Mouse (Mus musculus) forebrain, embryonic 12.5 days (tissue): Measurements from ENCODE around the gene Dynlrb2. TPM values are rescaled to one million over a fixed set of nuclear protein-coding genes. Genes with fewer than 3 reads are reported as not detected.

ENCODE experiments used
- ATAC-seq: fragments of 200-750 bp; cut with Nextera tagmentation; 2 replicates; pipeline ENCODE4 v1.8.0; 2017; ENCODE audit warnings: moderate TSS enrichment; ENCODE audit not compliant: low FRiP score
- H3K27ac ChIP-seq: fragments of 300-500 bp; sonication (generic); 2 replicates; pipeline ENCODE4 v1.5.1; 2016; ENCODE audit warnings: mild to moderate bottlenecking
- H3K27me3 ChIP-seq: fragments of 300-500 bp; sonication (generic); 2 replicates; pipeline ENCODE4 v1.6.1; 2016; ENCODE audit warnings: mild to moderate bottlenecking
- H3K36me3 ChIP-seq: fragments of 300-500 bp; sonication (generic); replicated peaks from 2 replicates; pipeline ENCODE4 v1.6.1; 2016; ENCODE audit warnings: mild to moderate bottlenecking
- H3K4me1 ChIP-seq: fragments of 300-500 bp; sonication (generic); 2 replicates; pipeline ENCODE4 v1.6.1; 2016
- H3K4me2 ChIP-seq: fragments of 300-500 bp; sonication (generic); 2 replicates; pipeline ENCODE4 v1.6.1; 2016; ENCODE audit warnings: mild to moderate bottlenecking, moderate library complexity
- H3K4me3 ChIP-seq: fragments of 300-500 bp; sonication (generic); replicated peaks from 2 replicates; pipeline ENCODE4 v1.5.1; 2016; ENCODE audit warnings: mild to moderate bottlenecking
- H3K9ac ChIP-seq: fragments of 300-500 bp; sonication (generic); 2 replicates; pipeline ENCODE4 v1.6.1; 2016; ENCODE audit warnings: mild to moderate bottlenecking
- H3K9me3 ChIP-seq: fragments of 300-500 bp; sonication (generic); 2 replicates; pipeline ENCODE4 v1.6.1; 2016
- WGBS: fragments of 180-500 bp; shearing (Covaris S2); methylation state at CpG from one replicate; pipeline ENCODE4 v1.1.7; 2016; 5-methylcytosine and 5-hydroxymethylcytosine counted together
- polyA plus RNA-seq: library from polyadenylated mRNA; unstranded; fragments of >200 nt; fragmentation: Nextera tagmentation; extraction: Ambion mirVana; gene quantifications from 2 replicates; pipeline ENCODE4 v1.2.1, GENCODE M21; 2016

Gene Dynlrb2
- 4.6 and 9.8 TPM in 2 replicates for polyA plus RNA-seq

- WGBS: 7% methylated on average over 19 of the region's 19 CpGs
- Histone ChIP-seq H3K9ac (peak within 1 kb of the TSS; percentile 59), H3K36me3 (no peaks in the 10 kb centered on the region), H3K27me3 (no peaks in the 10 kb centered on the region), H3K9me3 (no peaks in the 10 kb centered on the region), H3K4me1 (peaks cover 11% of the 10 kb centered on the region), H3K4me2 (peak within 1 kb of the TSS; percentile 78), H3K27ac (no peak within 1 kb of the TSS), H3K4me3 (peak within 1 kb of the TSS; percentile 44)
- ATAC-seq: peak; percentile 92
These were observed at the start of gene Dynlrb2 for GRCm38 (mm10) chr8:116504477-116505120. Dynlrb2 (plus strand) TSS chr8:116504974.

- H3K4me1 ChIP-seq: no peaks in the 10 kb centered on the region
- 80% methylated on average over 11 of the region's 11 CpGs for WGBS
- no peaks in the 10 kb centered on the region for H3K27me3 ChIP-seq
- no peak overlapping the region for H3K9ac ChIP-seq
- no peak overlapping the region for H3K4me3 ChIP-seq
- no peak overlapping the region for H3K4me2 ChIP-seq
- no peaks in the 10 kb centered on the region for H3K9me3 ChIP-seq
- H3K27ac ChIP-seq: no peak overlapping the region
- H3K36me3 ChIP-seq: no peaks in the 10 kb centered on the region
- no peak for ATAC-seq
These were observed 46.2 kb upstream of the Dynlrb2 start for GRCm38 (mm10) chr8:116458569-116458968.

- Histone ChIP-seq H3K4me1 (no peaks in the 10 kb centered on the region), H3K4me2 (no peak overlapping the region), H3K9me3 (no peaks in the 10 kb centered on the region), H3K27ac (no peak overlapping the region), H3K27me3 (no peaks in the 10 kb centered on the region), H3K36me3 (no peaks in the 10 kb centered on the region), H3K4me3 (no peak overlapping the region), H3K9ac (no peak overlapping the region)
- no peak for ATAC-seq
- WGBS: 86% methylated on average over 4 of the region's 4 CpGs
These were observed 43.3 kb upstream of the Dynlrb2 start for GRCm38 (mm10) chr8:116461472-116461871.

- Histone ChIP-seq H3K9me3 (no peaks in the 10 kb centered on the region), H3K4me2 (no peak overlapping the region), H3K36me3 (no peaks in the 10 kb centered on the region), H3K27ac (no peak overlapping the region), H3K9ac (no peak overlapping the region), H3K4me3 (no peak overlapping the region), H3K27me3 (no peaks in the 10 kb centered on the region), H3K4me1 (no peaks in the 10 kb centered on the region)
- no peak for ATAC-seq
- WGBS: 91% methylated on average over 7 of the region's 7 CpGs
These were observed 38.2 kb upstream of the Dynlrb2 start for GRCm38 (mm10) chr8:116466586-116466985.

GRCm38 (mm10) chr8:116467027-116467426 lies 37.7 kb upstream of the Dynlrb2 start:
- no peak for ATAC-seq
- WGBS: 80% methylated on average over 1 of the region's 1 CpGs
- Histone ChIP-seq H3K4me2 (no peak overlapping the region), H3K9ac (no peak overlapping the region), H3K27me3 (no peaks in the 10 kb centered on the region), H3K9me3 (no peaks in the 10 kb centered on the region), H3K36me3 (no peaks in the 10 kb centered on the region), H3K4me1 (no peaks in the 10 kb centered on the region), H3K27ac (no peak overlapping the region), H3K4me3 (no peak overlapping the region)

GRCm38 (mm10) chr8:116477941-116478340 lies 26.8 kb upstream of the Dynlrb2 start:
- Histone ChIP-seq H3K27ac (no peak overlapping the region), H3K4me1 (no peaks in the 10 kb centered on the region), H3K4me2 (no peak overlapping the region), H3K4me3 (no peak overlapping the region), H3K27me3 (peaks cover 7% of the 10 kb centered on the region), H3K36me3 (no peaks in the 10 kb centered on the region), H3K9me3 (no peaks in the 10 kb centered on the region), H3K9ac (no peak overlapping the region)
- ATAC-seq: no peak
- WGBS: 87% methylated on average over 9 of the region's 9 CpGs

- ATAC-seq: no peak
- Histone ChIP-seq H3K9ac (no peak overlapping the region), H3K27ac (no peak overlapping the region), H3K4me2 (no peak overlapping the region), H3K9me3 (no peaks in the 10 kb centered on the region), H3K4me3 (no peak overlapping the region), H3K4me1 (peaks cover 2% of the 10 kb centered on the region), H3K27me3 (peaks cover 10% of the 10 kb centered on the region), H3K36me3 (no peaks in the 10 kb centered on the region)
These were observed 26.1 kb upstream of the Dynlrb2 start for GRCm38 (mm10) chr8:116478681-116479080.

- Histone ChIP-seq H3K9me3 (no peaks in the 10 kb centered on the region), H3K9ac (no peak overlapping the region), H3K4me1 (peaks cover 4% of the 10 kb centered on the region), H3K27ac (no peak overlapping the region), H3K27me3 (peaks cover 20% of the 10 kb centered on the region), H3K4me2 (no peak overlapping the region), H3K4me3 (no peak overlapping the region), H3K36me3 (no peaks in the 10 kb centered on the region)
- peak; percentile 36; the same call in 1 of the 2 replicates for ATAC-seq
- WGBS: 28% methylated on average over 7 of the region's 7 CpGs
These were observed 23.9 kb upstream of the Dynlrb2 start for GRCm38 (mm10) chr8:116480894-116481293.

GRCm38 (mm10) chr8:116482738-116483137 lies 22.0 kb upstream of the Dynlrb2 start:
- H3K9ac ChIP-seq: no peak overlapping the region
- peaks cover 4% of the 10 kb centered on the region for H3K4me1 ChIP-seq
- H3K27ac ChIP-seq: no peak overlapping the region
- 28% methylated on average over 3 of the region's 3 CpGs for WGBS
- H3K4me2 ChIP-seq: no peak overlapping the region
- no peak overlapping the region for H3K4me3 ChIP-seq
- peaks cover 20% of the 10 kb centered on the region for H3K27me3 ChIP-seq
- no peak for ATAC-seq
- no peaks in the 10 kb centered on the region for H3K36me3 ChIP-seq
- no peaks in the 10 kb centered on the region for H3K9me3 ChIP-seq

- peaks cover 4% of the 10 kb centered on the region for H3K4me1 ChIP-seq
- no peak overlapping the region for H3K27ac ChIP-seq
- no peak overlapping the region for H3K4me3 ChIP-seq
- WGBS: 20% methylated on average over 2 of the region's 2 CpGs
- ATAC-seq: no peak
- no peaks in the 10 kb centered on the region for H3K9me3 ChIP-seq
- peak overlapping the region; percentile 31 for H3K4me2 ChIP-seq
- H3K27me3 ChIP-seq: peaks cover 24% of the 10 kb centered on the region
- no peaks in the 10 kb centered on the region for H3K36me3 ChIP-seq
- H3K9ac ChIP-seq: no peak overlapping the region
These were observed 20.7 kb upstream of the Dynlrb2 start for GRCm38 (mm10) chr8:116484087-116484486.

GRCm38 (mm10) chr8:116488546-116488945 lies 16.2 kb upstream of the Dynlrb2 start:
- no peak for ATAC-seq
- H3K4me2 ChIP-seq: no peak overlapping the region
- H3K4me1 ChIP-seq: peaks cover 4% of the 10 kb centered on the region
- H3K9ac ChIP-seq: no peak overlapping the region
- 76% methylated on average over 2 of the region's 2 CpGs for WGBS
- no peaks in the 10 kb centered on the region for H3K9me3 ChIP-seq
- H3K36me3 ChIP-seq: no peaks in the 10 kb centered on the region
- H3K27me3 ChIP-seq: peaks cover 14% of the 10 kb centered on the region
- H3K27ac ChIP-seq: no peak overlapping the region
- H3K4me3 ChIP-seq: no peak overlapping the region

GRCm38 (mm10) chr8:116500057-116500809 lies 4.5 kb upstream of the Dynlrb2 start:
- Histone ChIP-seq H3K36me3 (no peaks in the 10 kb centered on the region), H3K4me1 (peaks cover 11% of the 10 kb centered on the region), H3K9me3 (no peaks in the 10 kb centered on the region), H3K27me3 (no peaks in the 10 kb centered on the region), H3K4me3 (no peak overlapping the region), H3K27ac (no peak overlapping the region), H3K4me2 (no peak overlapping the region), H3K9ac (no peak overlapping the region)
- no peak for ATAC-seq
- 86% methylated on average over 7 of the region's 7 CpGs for WGBS

GRCm38 (mm10) chr8:116508721-116509120 lies 3.9 kb downstream of the Dynlrb2 start:
- H3K27ac ChIP-seq: no peak overlapping the region
- no peaks in the 10 kb centered on the region for H3K36me3 ChIP-seq
- H3K4me1 ChIP-seq: peaks cover 11% of the 10 kb centered on the region
- H3K27me3 ChIP-seq: no peaks in the 10 kb centered on the region
- no peak overlapping the region for H3K4me3 ChIP-seq
- H3K4me2 ChIP-seq: no peak overlapping the region
- ATAC-seq: no peak
- no peak overlapping the region for H3K9ac ChIP-seq
- WGBS: 86% methylated on average over 5 of the region's 5 CpGs
- H3K9me3 ChIP-seq: no peaks in the 10 kb centered on the region
